Mouse (Mus musculus) liver, embryonic 12.5 days (tissue): ENCODE data around the gene Hoxc4. TPM values are rescaled to one million over a fixed set of nuclear protein-coding genes. Genes with fewer than 3 reads are reported as not detected.
A peak's percentile ranks its signal among the peaks of the same experiment; 100 is the strongest.

Experiments
- ATAC-seq: fragments of 200-750 bp; cut with Nextera tagmentation; 2 replicates; pipeline ENCODE4 v1.8.0; 2017; ENCODE audit warnings: moderate number of reproducible peaks, mild to moderate bottlenecking, moderate library complexity
- H3K27ac ChIP-seq: fragments of 300-500 bp; sonication (generic); 2 replicates; pipeline ENCODE4 v1.5.1; 2016; ENCODE audit warnings: mild to moderate bottlenecking
- H3K27me3 ChIP-seq: fragments of 300-500 bp; sonication (generic); replicated peaks from 2 replicates; pipeline ENCODE4 v1.6.1; 2016; ENCODE audit warnings: mild to moderate bottlenecking, moderate library complexity
- H3K36me3 ChIP-seq: fragments of 300-500 bp; sonication (generic); 2 replicates; pipeline ENCODE4 v1.6.1; 2016; ENCODE audit warnings: mild to moderate bottlenecking, moderate library complexity
- H3K4me1 ChIP-seq: fragments of 300-500 bp; sonication (generic); 2 replicates; pipeline ENCODE4 v1.6.1; 2016
- H3K4me2 ChIP-seq: fragments of 300-500 bp; sonication (generic); 2 replicates; pipeline ENCODE4 v1.6.1; 2016; ENCODE audit warnings: mild to moderate bottlenecking, moderate library complexity
- H3K4me3 ChIP-seq: fragments of 300-500 bp; sonication (generic); 2 replicates; pipeline ENCODE4 v1.5.1; 2016; ENCODE audit warnings: mild to moderate bottlenecking, moderate library complexity
- H3K9ac ChIP-seq: fragments of 300-500 bp; sonication (generic); 2 replicates; pipeline ENCODE4 v1.6.1; 2016; ENCODE audit warnings: mild to moderate bottlenecking, moderate library complexity
- H3K9me3 ChIP-seq: fragments of 300-500 bp; sonication (generic); replicated peaks from 2 replicates; pipeline ENCODE4 v1.6.1; 2016; ENCODE audit warnings: mild to moderate bottlenecking, moderate library complexity
- WGBS: fragments of 180-500 bp; shearing (Covaris S2); methylation state at CpG from one replicate; pipeline ENCODE4 v1.1.7; 2016; ENCODE audit not compliant: insufficient replicate concordance; 5-methylcytosine and 5-hydroxymethylcytosine counted together
- microRNA counts: library from miRNA; unstranded; fragments of <30 nt; microRNA quantifications from one replicate; lab custom pipeline; 2017
- microRNA-seq: library from miRNA; unstranded; fragments of <30 nt; microRNA quantifications from one replicate; pipeline ENCODE4, GENCODE M21; 2017
- polyA plus RNA-seq: library from polyadenylated mRNA; unstranded; fragments of >200 nt; fragmentation: Nextera tagmentation; extraction: Ambion mirVana; gene quantifications from 2 replicates; pipeline ENCODE4 v1.2.1, GENCODE M21; 2016

Hoxc4 gene
- polyA plus RNA-seq, 1 experiment from 2014 or later, result 1.3 TPM

DNA sequence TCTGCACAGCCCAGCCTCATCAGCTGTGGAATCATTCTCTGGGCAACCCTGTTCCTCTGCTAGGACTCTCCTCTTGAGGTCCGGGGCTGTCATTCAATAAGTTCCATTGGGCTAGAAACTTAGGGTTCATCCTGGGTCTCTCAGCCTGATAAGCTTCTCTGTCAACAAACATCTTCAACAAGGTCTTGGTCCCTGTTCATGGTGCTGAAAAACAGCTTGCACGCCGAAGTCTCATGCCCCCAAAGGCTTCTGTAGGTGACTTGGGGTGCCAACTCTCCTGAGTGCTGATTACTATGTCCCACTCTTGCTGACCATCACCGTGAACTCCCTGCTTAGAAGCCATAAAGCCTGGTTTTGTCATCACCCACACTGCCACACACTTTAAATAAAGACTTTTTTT lies 63.9 kb downstream of the Hoxc4 start:
- H3K9me3 ChIP-seq, result no peaks in the 10 kb centered on the region
- peaks cover 78% of the 10 kb centered on the region for H3K27me3 ChIP-seq
- no peak overlapping the region for H3K4me2 ChIP-seq
- no peak for ATAC-seq
- peaks cover 34% of the 10 kb centered on the region for H3K4me1 ChIP-seq
- no peak overlapping the region for H3K4me3 ChIP-seq
- WGBS, result 39% methylated on average over 4 of the region's 4 CpGs
- no peak overlapping the region for H3K27ac ChIP-seq
- no peaks in the 10 kb centered on the region for H3K36me3 ChIP-seq
- H3K9ac ChIP-seq, result no peak overlapping the region

DNA sequence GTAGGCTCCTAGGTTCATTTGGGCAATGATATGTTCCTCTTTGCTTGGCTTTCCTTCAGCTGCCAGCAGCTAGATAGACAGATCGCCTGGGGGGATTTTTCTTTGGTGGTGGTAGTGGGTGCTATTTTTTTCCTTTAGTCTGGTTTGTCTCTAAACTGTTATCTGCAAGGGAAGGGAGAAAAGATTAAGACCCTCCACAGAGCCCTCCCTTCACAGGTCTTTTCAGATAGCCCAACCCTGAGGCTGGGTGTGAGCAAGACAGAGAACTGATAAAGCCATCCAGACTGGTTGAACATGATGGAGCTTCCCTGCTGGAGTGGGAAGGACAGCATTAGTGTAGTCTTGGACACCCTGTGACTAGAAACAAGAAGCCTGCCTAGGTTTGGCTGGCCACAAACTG lies 64.9 kb downstream of the Hoxc4 start:
- Histone ChIP-seq H3K36me3 (no peaks in the 10 kb centered on the region), H3K4me1 (peaks cover 34% of the 10 kb centered on the region), H3K4me3 (no peak overlapping the region), H3K9ac (no peak overlapping the region), H3K27ac (no peak overlapping the region), H3K27me3 (peaks cover 86% of the 10 kb centered on the region), H3K9me3 (no peaks in the 10 kb centered on the region), H3K4me2 (peak overlapping the region; percentile 4; the same call in 1 of the 2 replicates)
- WGBS, result 36% methylated on average over 1 of the region's 1 CpGs
- peak; percentile 71 for ATAC-seq

DNA sequence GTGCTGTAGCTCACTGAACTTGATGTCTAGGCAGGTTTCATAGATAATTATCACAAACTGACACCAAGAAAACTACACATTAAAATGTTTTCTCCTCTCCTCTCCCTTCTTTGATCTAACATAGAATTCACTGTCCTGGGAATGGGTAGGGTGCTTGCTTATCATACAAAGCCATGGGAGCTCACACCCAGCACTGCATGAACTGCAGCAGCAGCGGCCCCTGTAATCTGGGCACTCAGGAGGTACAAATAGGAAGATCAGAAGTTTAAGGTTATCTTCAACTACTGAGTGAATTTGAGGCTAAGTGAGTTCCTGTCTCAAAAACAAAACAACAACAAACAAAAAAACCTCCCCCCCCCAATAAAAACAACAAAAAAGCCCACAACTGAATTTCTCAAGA lies 66.2 kb downstream of the Hoxc4 start:
- Histone ChIP-seq H3K27ac (no peak overlapping the region), H3K9ac (no peak overlapping the region), H3K4me1 (peaks cover 34% of the 10 kb centered on the region), H3K4me2 (peak overlapping the region; percentile 18; the same call in 1 of the 2 replicates), H3K27me3 (peaks cover 95% of the 10 kb centered on the region), H3K36me3 (no peaks in the 10 kb centered on the region), H3K4me3 (no peak overlapping the region), H3K9me3 (no peaks in the 10 kb centered on the region)
- 29% methylated on average over 1 of the region's 1 CpGs for WGBS
- ATAC-seq, result peak; percentile 74

DNA sequence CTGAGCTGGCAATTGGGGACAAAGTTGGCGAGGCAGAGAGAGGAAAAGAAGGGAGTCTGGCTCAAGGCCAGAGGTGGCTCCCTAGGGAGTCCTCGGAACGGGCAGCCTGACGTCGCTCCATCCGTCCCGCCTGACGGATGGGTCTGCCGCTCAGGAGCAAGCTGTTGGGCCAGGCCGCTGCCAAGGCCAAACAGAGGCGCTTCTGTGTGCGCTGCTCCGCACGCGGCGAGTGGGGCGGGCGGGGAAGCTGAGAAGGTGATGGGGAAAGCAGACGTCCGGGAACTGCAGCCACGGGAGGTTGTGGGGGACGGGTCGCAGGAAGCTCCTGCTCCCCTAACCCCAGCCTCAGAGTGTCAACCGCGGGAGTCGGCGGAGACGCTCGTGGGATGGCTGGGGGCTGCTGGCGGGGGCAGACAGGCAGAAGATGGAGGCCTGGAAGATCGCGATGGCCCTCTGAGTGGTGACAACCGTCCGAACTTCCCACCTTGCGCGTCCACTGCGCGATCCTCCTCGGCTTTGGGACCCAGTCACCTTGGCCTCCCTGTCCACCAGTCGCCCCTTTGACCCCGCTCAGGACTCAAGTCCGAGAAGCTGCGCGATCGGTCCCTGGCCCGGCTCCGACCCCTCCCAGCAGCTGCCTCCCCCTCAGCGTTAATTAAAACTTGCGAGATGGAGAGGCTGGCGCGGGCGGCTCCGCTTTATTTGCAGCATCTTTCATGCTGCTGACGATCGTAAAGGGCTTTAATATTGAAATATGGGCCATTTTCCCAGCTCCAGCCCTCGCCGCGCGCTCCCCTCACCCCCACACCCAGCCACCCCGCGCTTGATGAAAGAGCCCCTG lies 67.3 kb downstream of the Hoxc4 start:
- H3K4me3 ChIP-seq, result peak overlapping the region; percentile 12
- no peaks in the 10 kb centered on the region for H3K36me3 ChIP-seq
- peaks cover 100% of the 10 kb centered on the region for H3K27me3 ChIP-seq
- peaks cover 34% of the 10 kb centered on the region for H3K4me1 ChIP-seq
- H3K9me3 ChIP-seq, result no peaks in the 10 kb centered on the region
- peak overlapping the region; percentile 51 for H3K4me2 ChIP-seq
- no peak for ATAC-seq
- H3K27ac ChIP-seq, result no peak overlapping the region
- WGBS, result 4% methylated on average over 61 of the region's 61 CpGs
- H3K9ac ChIP-seq, result no peak overlapping the region

MicroRNAs encoded within 50 kb of the gene (microRNA counts, 519-probe panel; counts per million panel counts)
- 582 counts per million, percentile 70 among the panel's probes with 10 or more counts for microRNA mmu-miR-615-3p (lab: Ali Mortazavi, UCI)
- 582 counts per million, percentile 70 among the panel's probes with 10 or more counts for microRNA mmu-miR-615-5p (lab: Ali Mortazavi, UCI)

Small RNAs within 50 kb of the gene (microRNA-seq; reads per million reads assigned to microRNA genes)
- gene Mir196a-2 (36.9 reads per million, percentile 39 among the genes with 10 or more reads in this experiment), gene Mir615 (497 reads per million, percentile 67 among the genes with 10 or more reads in this experiment)

Other genes with a start within 250 kb of the Hoxc4 start
- gene Hoxc13, start 97.8 kb upstream of the Hoxc4 start, polyA plus RNA-seq, result not detected in 2 replicates
- not detected in 2 replicates for gene Hoxc12, start 82.2 kb upstream of the Hoxc4 start, polyA plus RNA-seq
- gene Hoxc11, start 64.5 kb upstream of the Hoxc4 start, polyA plus RNA-seq, result not detected in 2 replicates
- not detected in 2 replicates for gene Hoxc10, start 52.1 kb upstream of the Hoxc4 start, polyA plus RNA-seq
- 0.92 and 1.2 TPM in 2 replicates for gene Hoxc5, start 51.5 kb upstream of the Hoxc4 start, polyA plus RNA-seq
- gene Hoxc9, start 42.5 kb upstream of the Hoxc4 start, polyA plus RNA-seq, result 0.07 TPM in 1 of 2 replicates, not detected in the other
- 0.08 and 0.22 TPM in 2 replicates for gene Hoxc8, start 28.3 kb upstream of the Hoxc4 start, polyA plus RNA-seq
- gene Hoxc6, start 20.7 kb upstream of the Hoxc4 start, polyA plus RNA-seq, result 0.17 and 0.19 TPM in 2 replicates
- 6.7 and 7.8 TPM in 2 replicates for gene Smug1, start 148.2 kb downstream of the Hoxc4 start, polyA plus RNA-seq
- gene Cbx5, start 220.9 kb downstream of the Hoxc4 start, polyA plus RNA-seq, result 84.2 and 84.5 TPM in 2 replicates
- gene Hnrnpa1, start 221.5 kb downstream of the Hoxc4 start, polyA plus RNA-seq, result 584 and 591 TPM in 2 replicates
- 168 TPM in 2 replicates for gene Nfe2, start 239.5 kb downstream of the Hoxc4 start, polyA plus RNA-seq